Mouse (Mus musculus) thymus, postnatal 0 days (tissue): ENCODE data around the gene 6430531B16Rik. TPM values are rescaled to one million over a fixed set of nuclear protein-coding genes. Genes with fewer than 3 reads are reported as not detected.

Source experiments
- DNase-seq: peaks from one replicate; pipeline ENCODE4 v3.0.0-alpha.2; 2015; ENCODE audit warnings: low spot score
- polyA plus RNA-seq: library from polyadenylated mRNA; unstranded; fragments of >200 nt; fragmentation: Nextera tagmentation; extraction: Ambion mirVana; gene quantifications from 2 replicates; pipeline ENCODE4 v1.2.1, GENCODE M21; 2015

6430531B16Rik gene
- 0.71 and 0.90 TPM in 2 replicates for polyA plus RNA-seq

GRCm38 (mm10) chr7:139978278-139978892, at the start of gene 6430531B16Rik:
6430531B16Rik (minus strand) TSS chr7:139978755.
- DNase-seq, result peak; percentile 73

GRCm38 (mm10) chr7:140011336-140011735, 32.8 kb upstream of the 6430531B16Rik start:
- no peak for DNase-seq

- no peak for DNase-seq
Observed at GRCm38 (mm10) chr7:140007781-140008180, 29.2 kb upstream of the 6430531B16Rik start.

- no peak for DNase-seq
Observed at GRCm38 (mm10) chr7:140006861-140007611, 28.5 kb upstream of the 6430531B16Rik start.

DNA sequence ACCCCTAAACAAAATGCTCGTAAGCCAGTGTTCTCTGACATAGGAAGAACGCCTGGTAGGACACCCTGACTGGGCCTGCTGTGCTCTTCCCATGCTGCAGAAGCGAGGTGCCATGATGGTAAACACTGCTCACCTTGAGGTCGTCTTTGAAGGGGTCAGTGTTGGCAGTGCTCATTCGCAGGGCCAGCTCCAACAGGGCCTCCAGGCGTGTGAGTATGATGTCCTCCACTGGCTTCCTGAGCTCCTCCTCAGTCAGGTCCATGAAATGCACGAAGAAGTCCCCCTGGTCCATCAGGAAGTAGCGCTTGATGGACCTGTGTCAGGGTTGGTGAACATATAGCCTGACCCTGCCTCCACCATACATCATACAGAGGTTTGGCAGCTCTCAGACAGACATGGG, 26.1 kb upstream of the 6430531B16Rik start:
- DNase-seq, result no peak

- no peak for DNase-seq
Observed at GRCm38 (mm10) chr7:140001086-140001740, 22.7 kb upstream of the 6430531B16Rik start.

GRCm38 (mm10) chr7:139998691-139999350, 20.3 kb upstream of the 6430531B16Rik start:
- no peak for DNase-seq

DNA sequence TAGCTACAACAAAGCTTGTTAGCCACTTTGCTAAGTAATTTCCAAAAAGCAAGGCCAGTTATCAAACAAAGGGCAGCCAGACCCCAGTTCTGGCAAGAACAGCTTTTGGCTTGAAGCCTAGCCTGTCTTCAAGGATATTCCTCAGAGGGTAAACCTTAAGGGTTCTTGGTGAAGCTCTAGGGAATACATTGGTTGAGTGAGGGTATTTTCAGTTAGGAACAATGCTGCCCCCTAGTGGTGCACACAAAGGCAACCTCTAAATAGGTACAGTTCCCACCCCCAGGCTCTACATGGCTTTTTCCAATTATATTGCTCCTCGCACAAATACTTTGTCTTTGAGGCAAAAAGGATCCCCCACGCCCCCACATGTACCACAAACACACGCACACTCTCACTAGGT, 16.1 kb upstream of the 6430531B16Rik start:
- DNase-seq, result peak; percentile 72

DNA sequence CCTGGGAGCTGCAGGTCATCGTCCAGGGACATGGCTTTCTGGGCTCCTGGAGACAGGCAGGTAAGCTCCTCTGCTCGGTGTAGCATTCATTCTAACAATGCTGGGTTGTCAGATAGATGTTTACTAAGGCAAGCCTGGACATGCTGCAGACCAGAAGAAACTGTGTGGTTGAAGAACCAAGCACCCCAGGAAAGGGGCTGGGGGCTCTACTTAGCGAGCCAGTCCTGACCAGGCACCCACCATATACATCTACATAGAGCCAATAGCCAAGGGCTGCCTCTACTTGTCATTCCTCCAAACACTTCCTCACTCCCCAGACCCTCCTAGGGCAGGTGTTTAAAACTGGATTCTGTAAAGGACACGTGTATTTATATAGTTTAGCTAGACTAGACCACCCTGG, 15.6 kb upstream of the 6430531B16Rik start:
- DNase-seq, result no peak

GRCm38 (mm10) chr7:139993532-139993931, 15.0 kb upstream of the 6430531B16Rik start:
- DNase-seq, result no peak

DNA sequence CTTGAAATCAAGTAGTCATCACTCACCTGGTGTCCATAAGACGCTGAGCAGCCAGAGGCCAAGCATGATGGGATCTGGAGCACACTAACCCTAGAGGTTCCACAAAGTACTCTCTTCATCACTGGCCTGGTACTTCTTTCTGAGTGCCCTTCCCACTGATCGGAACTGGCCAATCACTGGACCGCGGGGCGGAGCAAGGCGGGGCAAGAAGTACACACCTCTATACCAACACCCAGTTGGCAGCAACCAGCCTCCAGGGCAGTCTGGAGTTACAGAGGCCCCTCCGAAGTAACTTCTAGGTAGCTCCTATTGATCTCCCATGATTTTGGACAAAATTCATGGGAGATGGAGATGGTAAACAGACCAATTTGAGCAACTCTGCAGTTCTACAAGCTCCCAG, 13.9 kb upstream of the 6430531B16Rik start, which contains the start of gene Adam8:
TSS of gene Adam8 (minus strand) at position 157 of the 400 bp plus-strand sequence.
- DNase-seq, result peak; percentile 6

- DNase-seq, result peak; percentile 9
Observed at GRCm38 (mm10) chr7:139990864-139991394, 12.4 kb upstream of the 6430531B16Rik start.

GRCm38 (mm10) chr7:139988272-139988671, 9.7 kb upstream of the 6430531B16Rik start:
- DNase-seq, result no peak

- DNase-seq, result no peak
Observed at GRCm38 (mm10) chr7:139984505-139984904, 6.0 kb upstream of the 6430531B16Rik start.

- no peak for DNase-seq
Observed at GRCm38 (mm10) chr7:139982058-139982457, 3.5 kb upstream of the 6430531B16Rik start.

- DNase-seq, result no peak
Observed at GRCm38 (mm10) chr7:139980778-139981177, 2.2 kb upstream of the 6430531B16Rik start.

- no peak for DNase-seq
Observed at GRCm38 (mm10) chr7:139979011-139979719, 610 bp upstream of the 6430531B16Rik start.

GRCm38 (mm10) chr7:139975471-139975870, 3.1 kb downstream of the 6430531B16Rik start:
- DNase-seq, result no peak

GRCm38 (mm10) chr7:139974307-139974706, 4.2 kb downstream of the 6430531B16Rik start:
- DNase-seq, result peak; percentile 32

DNA sequence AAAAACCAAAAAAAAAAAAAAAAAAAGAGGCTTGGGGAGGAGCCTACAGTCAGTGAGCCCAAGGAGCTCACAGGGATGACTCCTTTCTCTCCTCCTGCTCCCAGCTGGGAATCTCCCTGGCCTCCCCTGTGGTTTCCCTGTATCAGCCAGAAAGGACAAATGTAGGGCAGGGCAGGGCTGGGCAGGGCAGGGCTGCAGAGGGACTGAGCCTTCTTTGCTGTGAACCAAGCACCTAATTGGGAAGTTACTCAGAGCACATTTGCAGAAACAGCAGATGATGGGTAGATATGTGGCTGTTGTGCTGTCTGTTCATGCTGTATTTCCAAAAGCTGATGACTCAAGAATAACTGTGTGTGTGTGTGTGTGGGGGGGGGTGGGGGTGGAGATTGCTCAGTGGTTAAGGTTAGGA, 5.6 kb downstream of the 6430531B16Rik start:
- DNase-seq, result no peak

GRCm38 (mm10) chr7:139971436-139971835, 7.1 kb downstream of the 6430531B16Rik start:
- DNase-seq, result peak; percentile 55
